Mouse (Mus musculus): ENCODE measurements around the gene Smoc1. TPM values are rescaled to one million over a fixed set of nuclear protein-coding genes. Genes with fewer than 3 reads are reported as not detected.

The Smoc1 gene
- polyA plus RNA-seq, 3 experiments from 2014 or later, result 0.32 TPM; not detected in 2

DNA sequence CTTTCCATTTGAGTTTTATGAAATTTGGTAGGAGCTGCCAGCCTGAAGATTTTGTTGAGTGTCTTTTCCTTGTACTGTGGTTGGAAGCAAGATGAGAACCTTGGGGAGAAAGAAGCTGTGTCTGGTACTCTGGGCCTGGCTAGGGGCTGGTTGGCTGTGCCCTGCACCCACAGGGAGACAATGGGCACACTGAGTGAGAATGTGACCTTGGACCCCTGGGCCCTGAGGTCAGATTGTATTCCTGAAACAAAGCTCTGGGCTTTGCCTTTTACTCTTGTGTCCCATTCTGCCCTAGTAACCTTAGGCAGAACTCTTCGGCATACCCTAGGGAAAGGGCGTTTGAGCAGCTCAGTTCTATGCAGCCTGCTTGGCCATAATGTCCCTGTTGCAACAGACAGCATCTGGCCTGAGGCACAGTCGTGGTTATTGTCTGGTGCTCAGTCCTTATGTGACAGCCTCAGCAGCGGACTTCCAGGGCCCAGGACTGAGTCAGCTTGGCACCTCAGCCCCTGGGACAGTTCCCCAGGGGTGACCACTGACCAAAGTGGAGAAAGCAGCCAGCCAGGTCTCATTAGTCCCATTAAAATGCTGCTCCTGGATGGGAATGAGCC lies 106.6 kb downstream of the Smoc1 start:
- no peak for ATAC-seq

GRCm38 (mm10) chr12:81138217-81138616 lies 111.6 kb downstream of the Smoc1 start:
- ATAC-seq, result no peak

DNA sequence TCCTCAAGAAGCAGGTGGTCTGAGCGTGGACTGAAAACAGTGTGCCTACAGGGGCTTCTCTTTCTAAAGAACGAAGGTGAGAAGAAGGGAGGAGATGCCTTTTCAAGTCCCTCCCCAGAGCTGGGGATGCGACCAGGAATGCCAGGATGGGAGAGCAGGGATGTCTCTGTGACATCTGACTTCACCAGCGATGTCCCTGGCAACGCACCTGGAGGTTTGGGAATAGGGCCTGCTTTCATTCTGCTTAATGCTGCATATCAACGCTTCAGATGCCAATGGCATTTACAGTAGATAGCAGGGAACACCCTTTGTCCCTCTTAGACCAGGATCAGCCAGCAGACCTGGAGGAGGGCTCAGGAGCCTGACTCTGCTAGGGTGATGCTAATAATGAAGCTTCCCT lies 112.9 kb downstream of the Smoc1 start:
- no peak for ATAC-seq

DNA sequence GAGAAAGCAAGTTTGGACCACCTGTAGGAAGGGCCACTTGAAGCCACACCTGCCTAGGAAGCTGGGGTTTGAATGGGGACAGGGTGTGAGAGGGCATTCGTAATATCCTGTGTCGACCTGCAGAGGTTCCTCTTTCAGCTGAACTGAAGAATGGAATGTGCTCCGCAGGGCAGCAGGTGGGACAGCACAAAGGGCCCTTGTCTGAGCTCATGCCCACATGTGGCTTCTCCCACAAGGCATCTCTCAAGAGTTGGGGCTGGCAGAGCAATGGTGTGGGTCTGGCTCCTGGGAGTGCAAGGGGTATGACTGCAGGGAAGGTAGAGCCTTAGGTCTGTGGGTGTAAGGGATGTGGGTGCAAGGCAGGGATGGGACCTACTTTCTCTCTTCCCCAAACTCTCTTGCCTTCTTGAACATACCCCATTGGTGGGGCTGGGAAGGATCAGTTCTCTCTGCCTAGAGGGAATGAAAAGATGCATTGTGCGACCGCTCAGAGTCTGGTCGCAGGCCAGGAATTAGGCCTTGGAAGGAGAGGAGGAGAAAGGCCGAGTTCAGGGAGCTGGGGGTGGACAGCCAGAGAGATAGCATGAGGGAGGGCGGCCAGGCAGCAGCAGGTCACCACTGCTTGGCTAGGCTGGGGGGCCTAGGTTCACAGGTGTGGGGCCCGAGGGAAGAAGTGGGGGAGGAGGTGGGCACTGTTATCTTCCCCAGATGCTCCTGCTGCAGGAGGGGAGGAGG lies 114.2 kb downstream of the Smoc1 start:
- no peak for ATAC-seq

DNA sequence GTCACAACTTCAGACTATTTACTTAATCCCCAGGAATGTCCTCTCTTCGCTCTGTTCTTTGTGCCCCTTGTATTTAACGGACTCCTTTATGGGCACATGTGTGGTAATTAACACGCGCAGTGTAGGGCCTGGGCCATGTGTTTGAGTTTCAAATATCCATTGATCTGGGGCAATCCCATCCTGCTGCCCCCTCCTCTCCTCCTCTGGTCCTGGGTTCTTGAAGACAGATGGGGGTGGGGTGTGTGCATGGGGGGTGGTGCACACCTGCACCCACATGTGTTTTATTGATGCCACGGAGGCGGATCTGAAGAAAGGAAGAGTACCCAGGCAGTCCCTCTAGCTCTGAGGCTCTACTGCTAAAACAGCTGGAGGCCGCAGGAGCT lies 114.7 kb downstream of the Smoc1 start:
- no peak for ATAC-seq

GRCm38 (mm10) chr12:81142231-81142630 lies 115.6 kb downstream of the Smoc1 start:
- ATAC-seq, result no peak

- no peak for ATAC-seq
Measured at GRCm38 (mm10) chr12:81144201-81144600, 117.6 kb downstream of the Smoc1 start.

DNA sequence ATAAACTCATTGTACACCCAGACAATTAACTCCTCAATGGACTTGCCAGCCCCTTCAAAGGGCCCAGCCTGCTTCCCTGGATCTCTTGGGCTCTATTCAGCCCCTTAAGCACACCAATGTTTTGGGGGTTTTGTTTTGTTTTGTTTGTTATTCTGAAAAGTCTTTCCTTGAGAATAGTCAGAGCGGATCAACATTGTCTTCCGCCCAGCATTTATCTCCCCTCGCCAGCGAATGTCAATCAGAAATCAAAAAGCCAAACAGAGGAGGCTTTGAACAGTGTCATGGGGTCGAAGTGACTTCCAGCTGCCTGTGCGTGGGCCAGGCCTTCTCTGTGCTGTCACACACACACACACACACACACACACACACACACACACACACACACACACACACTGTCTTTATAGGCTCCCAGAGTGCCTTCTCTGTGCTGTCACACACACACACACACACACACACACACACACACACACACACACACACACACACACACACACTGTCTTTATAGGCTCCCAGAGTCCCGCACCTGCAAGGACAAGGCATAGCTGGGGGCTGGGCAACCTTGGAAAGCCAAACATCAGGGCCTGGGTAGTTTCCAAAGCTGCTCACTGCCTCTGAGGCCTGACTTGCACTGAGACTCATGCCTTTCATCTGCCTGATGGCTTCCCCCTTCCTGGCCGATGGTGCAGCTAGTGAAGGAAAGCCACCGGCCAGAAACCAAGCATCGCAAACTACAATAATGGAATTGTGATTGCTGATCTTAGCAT lies 120.0 kb downstream of the Smoc1 start:
- ATAC-seq, result no peak

DNA sequence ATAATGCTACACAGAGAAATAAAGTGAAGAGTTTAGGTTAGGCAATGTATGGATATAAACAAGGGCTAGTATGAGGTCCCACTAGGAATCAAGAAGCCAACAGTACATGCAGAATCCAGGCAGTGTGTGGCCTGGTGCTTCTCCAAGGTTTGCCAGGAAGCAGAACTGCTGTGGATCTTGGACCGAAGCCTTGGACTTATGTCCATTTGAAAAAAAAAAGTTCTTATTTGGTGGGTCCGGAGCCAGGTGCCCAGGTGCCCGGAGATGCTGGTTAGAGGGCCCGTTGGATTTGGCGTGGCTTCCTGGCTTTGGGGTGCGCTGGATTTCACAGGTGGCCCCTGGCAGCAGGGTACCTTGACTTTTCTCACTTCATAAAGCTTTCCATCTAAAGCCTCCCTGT lies 121.3 kb downstream of the Smoc1 start:
- no peak for ATAC-seq

DNA sequence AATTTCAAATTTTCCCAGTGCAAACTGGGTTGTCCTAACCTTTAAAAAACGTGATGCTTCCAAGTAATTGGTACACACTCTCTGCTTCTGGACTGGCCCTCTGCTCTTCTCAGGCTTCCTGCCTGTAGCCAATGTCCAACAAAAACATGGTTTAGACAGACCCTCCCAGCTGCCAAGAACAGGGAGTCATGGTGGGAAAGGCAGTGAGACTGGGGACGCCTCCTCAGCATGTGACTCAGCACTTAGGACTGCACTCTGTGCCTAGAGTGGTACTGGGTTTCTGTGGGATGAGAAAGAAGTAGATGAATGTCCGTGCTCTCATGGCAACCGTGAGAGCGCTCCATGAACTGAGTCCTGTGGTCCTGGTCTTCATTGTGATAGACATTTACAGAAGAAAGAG lies 124.3 kb downstream of the Smoc1 start:
- no peak for ATAC-seq

DNA sequence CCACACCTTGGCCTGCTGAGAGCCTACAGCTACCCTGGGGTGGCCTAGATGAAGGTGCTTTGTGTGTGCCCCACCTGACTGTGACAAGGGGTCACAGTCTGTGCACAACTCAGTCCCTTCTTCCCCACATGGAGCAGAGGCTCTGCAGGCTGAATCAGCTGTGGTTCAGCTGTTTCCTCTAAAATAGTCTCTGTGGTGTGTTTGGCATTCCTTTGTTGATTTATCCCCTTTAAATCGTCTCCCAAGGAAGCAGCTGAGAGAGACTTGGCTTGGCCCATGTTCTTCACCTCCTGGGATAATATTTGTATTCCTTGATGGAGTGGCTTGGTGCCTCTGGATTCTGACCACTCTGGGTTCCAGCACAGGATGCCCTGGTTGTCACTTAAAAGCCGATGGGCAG lies 125.5 kb downstream of the Smoc1 start:
- ATAC-seq, result no peak

- ATAC-seq, result no peak
Measured at GRCm38 (mm10) chr12:81155675-81156074, 129.1 kb downstream of the Smoc1 start.

DNA sequence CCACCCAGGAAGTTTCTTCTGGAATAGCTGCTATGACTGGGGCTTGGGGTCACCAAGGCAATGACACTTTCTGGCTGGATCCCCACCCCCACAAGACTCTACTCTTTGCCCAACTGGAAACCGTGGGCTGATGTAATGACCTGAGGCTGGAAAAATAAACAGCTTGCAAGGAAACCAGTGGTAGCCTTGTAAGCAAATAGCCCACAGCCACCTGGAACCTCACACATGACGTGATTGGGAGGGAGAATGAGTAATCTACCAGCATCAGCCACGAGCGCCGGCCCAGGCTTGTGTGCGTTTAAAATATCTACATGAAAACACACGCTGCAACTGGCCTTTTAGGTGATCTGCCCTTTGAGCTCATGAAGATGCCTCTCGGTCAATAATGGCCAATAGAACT lies 130.2 kb downstream of the Smoc1 start:
- no peak for ATAC-seq

DNA sequence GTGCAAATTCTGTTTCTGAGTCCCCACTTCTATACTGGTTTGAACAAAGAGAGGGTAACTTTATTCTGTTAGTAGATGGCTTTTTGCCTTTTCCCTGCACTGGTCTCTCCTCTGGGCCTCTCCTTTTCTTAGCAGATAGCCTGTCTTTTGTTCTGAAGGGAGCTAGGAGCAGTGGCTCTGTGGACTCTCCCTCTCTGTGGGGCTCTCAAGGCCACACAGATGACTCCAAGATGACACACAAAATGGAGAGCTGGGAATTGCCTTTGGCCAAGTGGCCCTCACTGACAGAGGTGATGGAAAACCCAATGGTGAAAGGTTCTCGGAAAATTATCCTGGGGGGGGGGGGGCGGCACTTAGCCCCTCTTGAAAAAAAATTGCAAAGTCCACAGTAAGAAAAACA lies 133.3 kb downstream of the Smoc1 start:
- ATAC-seq, result no peak

GRCm38 (mm10) chr12:81160425-81160824 lies 133.8 kb downstream of the Smoc1 start:
- no peak for ATAC-seq

DNA sequence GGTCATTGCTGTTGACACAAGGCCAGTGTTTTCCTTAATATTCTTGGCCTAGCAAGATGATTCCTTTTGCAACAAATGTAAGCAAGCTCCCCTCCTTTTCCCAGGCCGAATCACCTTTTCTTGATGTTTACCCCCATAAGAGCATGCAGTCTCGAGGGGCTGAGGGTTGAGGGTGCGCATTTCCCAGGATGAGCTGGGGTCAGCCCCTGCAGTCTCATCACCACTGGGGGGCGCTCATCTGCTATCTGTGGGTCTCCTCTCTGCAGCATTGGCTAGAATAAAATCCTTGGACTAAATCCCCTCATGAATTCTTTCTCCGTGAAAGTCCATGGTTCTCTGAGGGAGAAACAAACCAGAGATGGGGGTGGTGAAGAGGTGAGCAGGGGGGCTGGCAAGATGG lies 134.2 kb downstream of the Smoc1 start:
- no peak for ATAC-seq

DNA sequence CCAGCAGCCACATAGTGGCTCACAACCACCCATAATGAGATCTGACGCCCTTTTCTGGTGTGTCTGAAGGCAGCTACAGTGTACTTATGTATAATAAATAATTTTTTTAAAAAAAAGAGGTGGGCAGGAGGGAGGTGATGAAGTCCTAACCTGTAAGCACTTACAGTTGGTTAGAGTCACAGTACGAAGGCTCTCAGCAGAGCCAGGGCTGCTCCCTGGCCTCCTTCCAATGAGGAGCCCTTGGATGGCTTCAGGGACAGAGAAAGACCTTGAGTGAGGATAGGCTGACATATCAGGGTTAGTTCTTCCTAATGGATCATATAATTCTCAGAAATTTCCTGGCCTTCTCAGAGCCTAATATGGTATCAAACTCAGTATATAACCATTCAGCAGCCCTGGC lies 134.7 kb downstream of the Smoc1 start:
- no peak for ATAC-seq

GRCm38 (mm10) chr12:81163131-81163530 lies 136.5 kb downstream of the Smoc1 start:
- ATAC-seq, result no peak

GRCm38 (mm10) chr12:81163566-81163965 lies 137.0 kb downstream of the Smoc1 start:
- ATAC-seq, result no peak

DNA sequence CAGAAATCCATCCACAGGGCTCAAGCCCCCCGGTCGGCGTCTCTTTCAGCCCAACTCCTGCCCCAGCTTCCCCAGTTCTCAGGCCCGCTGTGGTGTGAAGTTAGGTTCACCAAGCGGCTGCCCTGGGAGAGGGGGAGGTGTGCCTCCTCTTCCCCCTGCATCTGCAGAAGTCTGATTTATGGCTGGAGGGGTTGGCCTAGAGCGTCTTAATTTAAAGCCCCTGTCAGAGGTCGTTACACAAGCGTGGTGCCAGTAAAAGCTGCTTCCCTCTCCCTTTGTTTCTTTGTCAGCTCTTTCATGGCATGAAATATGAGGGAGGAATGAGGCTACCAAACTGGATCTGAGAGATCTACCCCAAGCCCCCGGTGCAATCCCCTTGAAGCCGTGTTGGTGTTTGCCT lies 139.5 kb downstream of the Smoc1 start:
- ATAC-seq, result no peak

- no peak for ATAC-seq
Measured at GRCm38 (mm10) chr12:81166615-81167014, 140.0 kb downstream of the Smoc1 start.

GRCm38 (mm10) chr12:81167142-81167541 lies 140.5 kb downstream of the Smoc1 start:
- no peak for ATAC-seq

- no peak for ATAC-seq
Measured at GRCm38 (mm10) chr12:81168031-81168430, 141.4 kb downstream of the Smoc1 start.

DNA sequence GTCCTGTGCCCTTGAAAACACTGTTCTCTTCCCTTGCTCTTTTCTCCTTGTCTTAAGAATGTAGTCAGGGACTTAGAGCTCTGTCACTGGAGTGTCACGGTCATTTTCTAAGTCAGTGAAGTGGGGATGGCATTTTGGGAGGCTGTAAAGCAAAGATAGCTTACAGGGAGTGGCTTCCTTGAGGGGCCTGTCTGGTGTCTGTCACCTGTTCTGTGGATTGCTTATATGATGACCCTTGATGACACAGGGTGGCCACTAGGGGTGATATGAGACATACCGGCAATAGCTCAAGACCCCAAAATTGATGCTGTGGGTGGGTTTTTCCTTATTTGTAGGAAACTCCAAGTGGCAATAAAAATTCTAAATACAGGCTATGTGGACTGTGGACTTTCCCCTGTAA lies 141.9 kb downstream of the Smoc1 start:
- ATAC-seq, result no peak

Measured in inflammation-experienced regulatory T-cells, adult 6 months (primary cell).